Mouse (Mus musculus): ENCODE measurements around the gene Sec61g. TPM values are rescaled to one million over a fixed set of nuclear protein-coding genes. Genes with fewer than 3 reads are reported as not detected.
"Not testable (repeated sequence)": the region's sequence is repeated elsewhere in the genome, so short reads cannot be mapped to it uniquely, and the experiment has no call there.

The Sec61g gene
- polyA plus RNA-seq, 1 experiment from 2014 or later: 36.7 TPM

GRCm38 (mm10) chr11:16515081-16515480, 6.8 kb upstream of the Sec61g start:
- H3K27ac ChIP-seq (replicated peaks); H3K9me3 ChIP-seq; H3K36me3 ChIP-seq; ATAC-seq (ENCODE audit: low read depth); H3K4me3 ChIP-seq; H3K9ac ChIP-seq; H3K4me1 ChIP-seq (replicated peaks); H3K27me3 ChIP-seq; H3K4me2 ChIP-seq: not testable (repeated sequence)
- WGBS: 96% methylated on average over 16 of the region's 16 CpGs

- H3K9me3 ChIP-seq; H3K4me2 ChIP-seq; ATAC-seq (ENCODE audit: low read depth); H3K4me1 ChIP-seq (replicated peaks); H3K27ac ChIP-seq (replicated peaks); H3K27me3 ChIP-seq; H3K4me3 ChIP-seq; H3K36me3 ChIP-seq; H3K9ac ChIP-seq: not testable (repeated sequence)
- WGBS: 63% methylated on average over 23 of the region's 23 CpGs
Observed at GRCm38 (mm10) chr11:16514221-16514620, 5.9 kb upstream of the Sec61g start.

DNA sequence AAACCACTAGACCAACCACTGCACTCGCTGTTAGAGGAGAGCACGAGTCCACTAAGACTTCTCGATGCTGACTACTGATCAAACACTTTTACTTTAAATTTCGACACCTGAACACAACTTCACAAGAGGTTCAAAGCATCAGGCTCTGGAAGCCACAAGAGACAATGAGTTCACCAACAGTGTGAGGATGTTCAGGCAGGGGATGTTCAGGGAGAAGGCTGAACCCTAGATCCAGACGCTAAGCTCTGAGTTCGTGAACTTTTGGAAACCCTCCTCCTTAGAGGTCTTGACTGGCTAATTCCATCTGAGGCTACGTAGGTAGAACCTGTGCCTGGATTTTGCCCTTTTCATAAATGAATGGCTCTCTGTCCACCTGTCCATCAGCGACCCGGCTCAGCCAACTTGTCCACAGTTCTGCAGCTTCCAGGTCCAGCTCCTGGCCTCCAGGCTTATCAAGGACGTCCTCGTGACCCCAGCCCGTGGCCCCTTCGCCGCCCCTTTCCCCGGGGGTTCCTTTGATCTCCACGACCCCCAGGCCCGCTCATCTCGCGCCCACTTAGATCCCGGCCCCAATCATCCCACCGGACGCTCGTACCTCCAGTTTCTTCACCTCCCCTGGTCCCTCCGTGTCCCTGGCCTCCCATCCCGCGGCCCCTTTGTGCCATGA, 766 bp downstream of the Sec61g start:
- peak overlapping the region; percentile 95 for H3K9ac ChIP-seq
- peak; percentile 85 for ATAC-seq (ENCODE audit: low read depth)
- H3K4me2 ChIP-seq: peak overlapping the region; percentile 79
- H3K36me3 ChIP-seq: peaks cover 31% of the 10 kb centered on the region
- H3K27ac ChIP-seq (replicated peaks): peak overlapping the region; percentile 94
- peaks cover 22% of the 10 kb centered on the region for H3K4me1 ChIP-seq (replicated peaks)
- H3K9me3 ChIP-seq: no peaks in the 10 kb centered on the region
- 5% methylated on average over 26 of the region's 26 CpGs for WGBS
- H3K4me3 ChIP-seq: peak overlapping the region; percentile 75
- no peaks in the 10 kb centered on the region for H3K27me3 ChIP-seq

DNA sequence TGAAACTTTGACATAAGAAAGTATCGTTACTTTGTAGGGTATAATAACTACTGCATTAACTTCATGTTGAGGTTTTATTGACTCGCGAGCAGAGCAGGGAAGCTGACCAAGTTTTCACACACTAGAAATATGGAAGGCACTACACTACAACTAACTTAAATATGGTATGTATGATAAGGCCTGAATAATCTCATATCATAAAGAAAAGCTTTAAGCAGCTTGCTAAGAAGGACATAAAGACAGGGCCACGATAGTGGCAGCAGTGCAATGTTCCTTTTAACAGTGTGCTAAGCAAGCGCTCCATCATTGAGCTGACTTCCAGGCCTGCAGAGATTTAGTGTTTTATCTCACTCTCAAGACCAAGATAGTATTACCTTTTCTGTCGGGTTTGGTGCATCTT, 2.3 kb downstream of the Sec61g start:
- Histone ChIP-seq H3K9me3 (no peaks in the 10 kb centered on the region), H3K27me3 (no peaks in the 10 kb centered on the region), H3K4me3 (no peak overlapping the region), H3K4me1 (replicated peaks) (peaks cover 22% of the 10 kb centered on the region), H3K27ac (replicated peaks) (no peak overlapping the region), H3K9ac (no peak overlapping the region), H3K4me2 (no peak overlapping the region), H3K36me3 (peaks cover 41% of the 10 kb centered on the region)
- WGBS: 97% methylated on average over 6 of the region's 6 CpGs
- ATAC-seq (ENCODE audit: low read depth): no peak

- H3K27me3 ChIP-seq: no peaks in the 10 kb centered on the region
- 91% methylated on average over 5 of the region's 5 CpGs for WGBS
- H3K36me3 ChIP-seq: peaks cover 56% of the 10 kb centered on the region
- no peak overlapping the region for H3K4me3 ChIP-seq
- no peak overlapping the region for H3K9ac ChIP-seq
- no peak for ATAC-seq (ENCODE audit: low read depth)
- no peak overlapping the region for H3K27ac ChIP-seq (replicated peaks)
- no peak overlapping the region for H3K4me2 ChIP-seq
- peaks cover 16% of the 10 kb centered on the region for H3K4me1 ChIP-seq (replicated peaks)
- no peaks in the 10 kb centered on the region for H3K9me3 ChIP-seq
Observed at GRCm38 (mm10) chr11:16503150-16503549, 5.1 kb downstream of the Sec61g start.

DNA sequence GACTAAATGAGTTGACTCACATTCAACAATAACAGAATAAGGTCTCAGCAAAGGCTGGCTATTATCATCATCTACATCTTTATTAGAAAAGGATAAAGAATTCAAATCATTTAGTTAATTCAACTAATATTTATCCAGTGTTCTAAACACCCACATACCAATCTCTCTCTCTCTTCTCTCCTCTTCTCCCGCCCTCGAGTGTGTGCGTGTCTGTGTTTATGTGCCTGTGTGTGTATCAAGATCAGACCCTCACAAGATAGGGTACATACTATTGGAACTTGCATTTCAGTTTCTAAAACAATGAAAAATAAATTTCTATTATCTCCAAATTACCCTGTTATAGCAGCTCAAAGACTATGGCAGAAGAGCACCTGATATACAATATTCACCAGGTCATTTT, 5.5 kb downstream of the Sec61g start:
- WGBS: 90% methylated on average over 3 of the region's 3 CpGs
- Histone ChIP-seq H3K4me1 (replicated peaks) (peaks cover 16% of the 10 kb centered on the region), H3K27ac (replicated peaks) (no peak overlapping the region), H3K9ac (no peak overlapping the region), H3K4me3 (no peak overlapping the region), H3K27me3 (no peaks in the 10 kb centered on the region), H3K4me2 (no peak overlapping the region), H3K9me3 (no peaks in the 10 kb centered on the region), H3K36me3 (peaks cover 56% of the 10 kb centered on the region)
- ATAC-seq (ENCODE audit: low read depth): no peak

DNA sequence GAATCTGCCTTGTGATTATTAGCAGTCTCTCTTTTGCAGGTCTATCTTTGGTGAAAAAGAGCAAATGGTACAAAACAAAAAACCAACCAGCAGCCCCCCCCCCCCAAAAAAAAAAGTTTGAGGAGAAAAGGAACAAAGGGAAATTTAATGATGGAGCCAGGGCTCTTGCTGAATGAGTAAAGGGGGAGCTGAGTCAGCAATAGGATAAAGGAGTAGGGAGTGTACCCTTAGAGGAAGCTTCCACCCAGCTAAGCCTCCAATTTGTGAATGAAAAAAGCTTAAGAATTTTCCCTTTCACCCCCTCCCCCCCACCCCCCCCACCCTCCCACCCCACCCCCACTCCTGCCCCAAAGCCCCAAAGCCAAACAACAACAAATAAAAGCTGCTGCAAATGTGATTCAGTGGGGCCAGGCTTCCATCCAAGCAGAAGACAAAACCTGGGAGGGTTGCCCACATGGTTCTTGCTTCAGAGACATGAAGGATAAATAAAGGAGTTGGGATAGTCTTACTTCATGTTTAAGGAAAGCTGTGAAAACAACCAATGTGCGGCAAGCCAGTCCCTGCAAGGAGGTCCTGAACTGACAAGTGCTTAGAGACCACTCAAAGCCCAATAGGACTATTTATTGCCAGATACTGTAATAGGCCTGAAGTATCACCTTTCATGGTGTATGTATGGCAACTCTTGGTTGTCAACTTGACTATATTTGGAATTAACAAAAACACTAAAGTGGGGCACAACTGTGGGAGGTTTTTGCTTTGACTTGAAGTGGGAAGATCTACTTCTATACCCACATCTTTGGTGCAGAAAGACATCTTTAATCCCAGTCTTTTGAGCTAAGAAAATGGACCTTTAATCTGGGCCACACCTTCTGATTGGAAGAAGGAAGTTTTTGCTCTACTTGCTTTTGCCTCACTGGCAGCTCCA, 9.3 kb downstream of the Sec61g start:
- no peak for ATAC-seq (ENCODE audit: low read depth)
- WGBS: 48% methylated on average over 1 of the region's 1 CpGs
- peaks cover 1% of the 10 kb centered on the region; the same call in 1 of the 2 replicates for H3K9me3 ChIP-seq
- no peak overlapping the region for H3K4me2 ChIP-seq
- no peak overlapping the region for H3K27ac ChIP-seq (replicated peaks)
- no peak overlapping the region for H3K4me3 ChIP-seq
- H3K9ac ChIP-seq: no peak overlapping the region
- H3K36me3 ChIP-seq: peaks cover 37% of the 10 kb centered on the region
- no peaks in the 10 kb centered on the region for H3K27me3 ChIP-seq
- no peaks in the 10 kb centered on the region for H3K4me1 ChIP-seq (replicated peaks)

Other genes starting within 250 kb of the Sec61g start
- 2.4 and 2.6 TPM in 2 replicates for gene Egfr, start 243.7 kb upstream of the Sec61g start, polyA plus RNA-seq (2015; fragmentation: Nextera tagmentation; extraction: Ambion mirVana)